Mouse (Mus musculus): Measurements from ENCODE around the gene Dkk3. TPM values are rescaled to one million over a fixed set of nuclear protein-coding genes. Genes with fewer than 3 reads are reported as not detected.

The Dkk3 gene
- polyA plus RNA-seq (2012; rRNA removed) = 9.4 and 11.9 TPM in 2 replicates

DNA sequence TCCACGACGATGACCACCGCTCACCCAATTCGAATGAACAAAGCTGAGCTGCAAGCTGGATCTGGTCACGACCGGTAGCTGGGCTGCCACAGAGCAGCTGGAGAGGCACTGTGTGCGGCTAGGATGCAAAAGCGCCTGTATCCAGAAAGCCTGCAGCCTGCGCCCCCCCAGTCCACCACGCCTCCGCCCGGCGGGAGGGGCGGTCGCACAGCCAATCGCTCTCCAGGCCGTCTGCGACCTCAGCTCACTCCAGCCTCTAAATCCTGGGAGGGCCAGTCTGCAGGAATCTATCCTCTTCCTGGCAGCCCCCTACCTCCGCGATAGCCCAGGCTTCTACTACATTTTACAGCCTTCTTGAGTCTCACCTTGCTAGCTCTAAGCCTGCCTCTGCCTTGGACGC, at the start of gene Dkk3:
TSS of gene Dkk3 (minus strand) at position 116 of the 400 bp plus-strand sequence.

Other genes starting within 250 kb of the Dkk3 start
- 75.1 and 81.8 TPM in 2 replicates for gene Usp47, start 135.6 kb downstream of the Dkk3 start, polyA plus RNA-seq (2012; rRNA removed)
- gene Mical2, start 66.8 kb upstream of the Dkk3 start, polyA plus RNA-seq (2012; rRNA removed) = 3.8 and 7.0 TPM in 2 replicates